Mouse (Mus musculus): ENCODE measurements at regions not wholly inside any gene's neighbourhood (a gene's known extent, or its start where the extent isn't known, plus 50 kb on each side); places are given as distances from the start of the nearest gene placed in this dataset.
A peak's percentile ranks its signal among the peaks of the same experiment; 100 is the strongest.

- DNase-seq (ENCODE audit: extremely low read depth, insufficient read length, low spot score), result no peak
Measured at GRCm38 (mm10) chr16:93287520-93287919, 316.3 kb downstream of the Setd4 start.

- DNase-seq (ENCODE audit: extremely low read depth, insufficient read length, low spot score), result no peak
Measured at GRCm38 (mm10) chr16:93286816-93287215, 317.0 kb downstream of the Setd4 start.

- DNase-seq (ENCODE audit: extremely low read depth, insufficient read length, low spot score), result no peak
Measured at GRCm38 (mm10) chr16:93285191-93285590, 318.7 kb downstream of the Setd4 start.

GRCm38 (mm10) chr16:93281715-93282114, 322.1 kb downstream of the Setd4 start:
- DNase-seq (ENCODE audit: extremely low read depth, insufficient read length, low spot score), result no peak

GRCm38 (mm10) chr16:93272636-93273035, 331.2 kb downstream of the Setd4 start:
- DNase-seq (ENCODE audit: extremely low read depth, insufficient read length, low spot score), result no peak

GRCm38 (mm10) chr16:93272146-93272545, 331.7 kb downstream of the Setd4 start:
- DNase-seq (ENCODE audit: extremely low read depth, insufficient read length, low spot score), result no peak

- no peak for DNase-seq (ENCODE audit: extremely low read depth, insufficient read length, low spot score)
Measured at GRCm38 (mm10) chr16:93264061-93264585, 339.7 kb downstream of the Setd4 start.

- DNase-seq (ENCODE audit: extremely low read depth, insufficient read length, low spot score), result no peak
Measured at GRCm38 (mm10) chr16:93263141-93263815, 340.6 kb downstream of the Setd4 start.

- no peak for DNase-seq (ENCODE audit: extremely low read depth, insufficient read length, low spot score)
Measured at GRCm38 (mm10) chr16:93246825-93247224, 357.0 kb downstream of the Setd4 start.

GRCm38 (mm10) chr16:93245738-93246137, 358.1 kb downstream of the Setd4 start:
- DNase-seq (ENCODE audit: extremely low read depth, insufficient read length, low spot score), result no peak

- peak; percentile 21 for DNase-seq (ENCODE audit: extremely low read depth, insufficient read length, low spot score)
Measured at GRCm38 (mm10) chr16:93238898-93239297, 365.0 kb downstream of the Setd4 start.

- DNase-seq (ENCODE audit: extremely low read depth, insufficient read length, low spot score), result peak; percentile 19
Measured at GRCm38 (mm10) chr16:93238326-93238725, 365.5 kb downstream of the Setd4 start.

- DNase-seq (ENCODE audit: extremely low read depth, insufficient read length, low spot score), result no peak
Measured at GRCm38 (mm10) chr16:93225644-93226043, 378.2 kb downstream of the Setd4 start.

- no peak for DNase-seq (ENCODE audit: extremely low read depth, insufficient read length, low spot score)
Measured at GRCm38 (mm10) chr16:93225196-93225595, 378.7 kb downstream of the Setd4 start.

GRCm38 (mm10) chr16:93219731-93220130, 384.1 kb downstream of the Setd4 start:
- DNase-seq (ENCODE audit: extremely low read depth, insufficient read length, low spot score), result no peak

GRCm38 (mm10) chr16:93218402-93218801, 385.5 kb downstream of the Setd4 start:
- no peak for DNase-seq (ENCODE audit: extremely low read depth, insufficient read length, low spot score)

- DNase-seq (ENCODE audit: extremely low read depth, insufficient read length, low spot score), result no peak
Measured at GRCm38 (mm10) chr16:93217600-93218226, 386.1 kb downstream of the Setd4 start.

GRCm38 (mm10) chr16:93215630-93216029, 388.2 kb downstream of the Setd4 start:
- no peak for DNase-seq (ENCODE audit: extremely low read depth, insufficient read length, low spot score)

- DNase-seq (ENCODE audit: extremely low read depth, insufficient read length, low spot score), result no peak
Measured at GRCm38 (mm10) chr16:93213618-93214017, 387.7 kb upstream of the Runx1 start.

- DNase-seq (ENCODE audit: extremely low read depth, insufficient read length, low spot score), result no peak
Measured at GRCm38 (mm10) chr16:93207675-93208074, 381.7 kb upstream of the Runx1 start.

GRCm38 (mm10) chr16:93207217-93207616, 381.3 kb upstream of the Runx1 start:
- DNase-seq (ENCODE audit: extremely low read depth, insufficient read length, low spot score), result no peak

GRCm38 (mm10) chr16:93206325-93206724, 380.4 kb upstream of the Runx1 start:
- no peak for DNase-seq (ENCODE audit: extremely low read depth, insufficient read length, low spot score)

Measured in 3134 (cell line).